Mouse (Mus musculus): ENCODE results near the gene Gm10638. TPM values are rescaled to one million over a fixed set of nuclear protein-coding genes. Genes with fewer than 3 reads are reported as not detected.

Gm10638 gene
- polyA plus RNA-seq, 1 experiment from 2014 or later: 6.8 TPM

DNA sequence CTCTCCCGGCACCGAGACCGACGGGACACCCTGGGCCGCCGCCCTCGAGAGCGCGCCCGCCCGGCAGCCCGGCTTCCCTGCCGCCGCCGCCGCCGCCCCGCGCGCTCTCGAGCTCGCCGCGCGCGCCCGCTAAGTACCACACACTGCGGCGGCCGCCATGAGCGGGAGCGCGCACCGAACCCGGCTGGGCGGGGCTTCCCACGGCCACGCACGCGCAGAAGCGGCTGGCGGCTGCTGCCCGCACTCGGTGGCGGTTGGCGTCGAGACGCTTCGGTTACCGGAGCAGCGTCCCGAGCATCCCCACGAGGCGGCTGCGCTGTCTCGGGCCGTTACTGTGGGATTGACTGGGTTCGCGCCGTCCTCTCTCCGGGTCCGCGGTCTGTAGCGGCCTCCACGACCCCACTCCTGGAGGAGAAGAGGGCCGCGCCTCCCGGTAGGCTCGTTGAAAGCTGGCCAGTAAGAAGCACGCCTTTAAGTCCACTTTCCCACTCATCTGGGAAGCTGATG is 489 bp downstream of the Gm10638 start:
- H3K4me2 ChIP-seq (ENCODE audit: low read length): peak overlapping the region; percentile 88
- H3K4me3 ChIP-seq (ENCODE audit: low read depth, low read length): peak overlapping the region; percentile 90
- H3K4me1 ChIP-seq (ENCODE audit: control insufficient read depth, insufficient read depth, low read length): peaks cover 35% of the 10 kb centered on the region
- peak overlapping the region; percentile 99 for H3K9ac ChIP-seq (ENCODE audit: low read depth, low read length)
- H3K9me3 ChIP-seq (replicated peaks; ENCODE audit: control insufficient read depth, low read length, poor library complexity, severe bottlenecking): no peaks in the 10 kb centered on the region
- no peaks in the 10 kb centered on the region for H3K36me3 ChIP-seq (ENCODE audit: control insufficient read depth, insufficient read depth, low read length)
- WGBS: under 1% methylated on average over 63 of the region's 70 CpGs
- peak overlapping the region; percentile 98 for H3K27ac ChIP-seq (ENCODE audit: low read length)
- H3K27me3 ChIP-seq (ENCODE audit: control insufficient read depth, insufficient read depth, low read depth, low read length): no peaks in the 10 kb centered on the region
- ATAC-seq: peak; percentile 93

DNA sequence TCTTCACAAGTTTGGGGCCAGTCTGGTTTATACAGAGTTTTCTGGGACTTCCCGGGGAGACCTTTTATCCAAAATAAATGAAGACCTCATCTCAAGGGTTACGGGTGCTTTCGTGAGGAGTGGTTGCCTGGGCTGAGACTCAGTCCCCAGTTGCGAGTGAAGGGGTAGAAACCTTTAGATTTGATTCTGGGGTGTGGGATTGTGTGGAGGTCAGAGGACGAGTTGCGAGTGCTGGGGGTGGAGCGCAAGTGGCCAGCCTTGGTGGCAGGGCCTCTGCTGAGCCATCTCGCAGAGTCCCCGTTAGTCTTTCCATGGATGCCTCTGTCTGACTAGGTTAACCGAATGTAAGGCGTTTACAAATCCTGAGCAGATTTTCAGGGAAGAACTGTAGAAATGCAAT is 1.0 kb downstream of the Gm10638 start:
- Histone ChIP-seq H3K36me3 (ENCODE audit: control insufficient read depth, insufficient read depth, low read length) (no peaks in the 10 kb centered on the region), H3K9ac (ENCODE audit: low read depth, low read length) (peak overlapping the region; percentile 99), H3K27me3 (ENCODE audit: control insufficient read depth, insufficient read depth, low read depth, low read length) (no peaks in the 10 kb centered on the region), H3K4me2 (ENCODE audit: low read length) (peak overlapping the region; percentile 88), H3K9me3 (replicated peaks; ENCODE audit: control insufficient read depth, low read length, poor library complexity, severe bottlenecking) (no peaks in the 10 kb centered on the region), H3K4me1 (ENCODE audit: control insufficient read depth, insufficient read depth, low read length) (peaks cover 30% of the 10 kb centered on the region), H3K27ac (ENCODE audit: low read length) (peak overlapping the region; percentile 98), H3K4me3 (ENCODE audit: low read depth, low read length) (peak overlapping the region; percentile 90)
- 1% methylated on average over 11 of the region's 11 CpGs for WGBS
- peak; percentile 32; the same call in 1 of the 2 replicates for ATAC-seq

DNA sequence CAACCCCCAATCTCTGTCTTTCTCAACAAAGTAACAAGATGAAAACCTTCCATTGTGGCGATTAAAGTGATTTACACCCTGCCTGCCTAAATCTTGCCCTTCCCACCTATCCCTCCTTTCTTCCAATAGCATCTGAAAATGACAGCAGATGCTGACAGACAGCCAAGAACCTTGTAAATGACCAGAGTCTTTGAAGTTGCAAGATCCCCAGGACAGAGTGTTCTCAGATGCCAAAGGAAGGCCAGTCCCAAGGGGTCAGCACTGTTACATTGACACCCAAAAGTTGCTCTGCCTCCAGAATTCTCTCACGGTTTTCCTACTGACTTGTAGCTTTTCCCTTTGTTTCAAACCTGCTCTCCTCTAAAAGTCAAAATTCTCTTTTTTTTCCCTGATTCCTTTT is 4.3 kb downstream of the Gm10638 start:
- ATAC-seq: no peak
- 47% methylated on average over 2 of the region's 2 CpGs for WGBS
- Histone ChIP-seq H3K27ac (ENCODE audit: low read length) (no peak overlapping the region), H3K27me3 (ENCODE audit: control insufficient read depth, insufficient read depth, low read depth, low read length) (no peaks in the 10 kb centered on the region), H3K9ac (ENCODE audit: low read depth, low read length) (no peak overlapping the region), H3K9me3 (replicated peaks; ENCODE audit: control insufficient read depth, low read length, poor library complexity, severe bottlenecking) (no peaks in the 10 kb centered on the region), H3K36me3 (ENCODE audit: control insufficient read depth, insufficient read depth, low read length) (no peaks in the 10 kb centered on the region), H3K4me1 (ENCODE audit: control insufficient read depth, insufficient read depth, low read length) (peaks cover 6% of the 10 kb centered on the region), H3K4me2 (ENCODE audit: low read length) (no peak overlapping the region), H3K4me3 (ENCODE audit: low read depth, low read length) (no peak overlapping the region)

DNA sequence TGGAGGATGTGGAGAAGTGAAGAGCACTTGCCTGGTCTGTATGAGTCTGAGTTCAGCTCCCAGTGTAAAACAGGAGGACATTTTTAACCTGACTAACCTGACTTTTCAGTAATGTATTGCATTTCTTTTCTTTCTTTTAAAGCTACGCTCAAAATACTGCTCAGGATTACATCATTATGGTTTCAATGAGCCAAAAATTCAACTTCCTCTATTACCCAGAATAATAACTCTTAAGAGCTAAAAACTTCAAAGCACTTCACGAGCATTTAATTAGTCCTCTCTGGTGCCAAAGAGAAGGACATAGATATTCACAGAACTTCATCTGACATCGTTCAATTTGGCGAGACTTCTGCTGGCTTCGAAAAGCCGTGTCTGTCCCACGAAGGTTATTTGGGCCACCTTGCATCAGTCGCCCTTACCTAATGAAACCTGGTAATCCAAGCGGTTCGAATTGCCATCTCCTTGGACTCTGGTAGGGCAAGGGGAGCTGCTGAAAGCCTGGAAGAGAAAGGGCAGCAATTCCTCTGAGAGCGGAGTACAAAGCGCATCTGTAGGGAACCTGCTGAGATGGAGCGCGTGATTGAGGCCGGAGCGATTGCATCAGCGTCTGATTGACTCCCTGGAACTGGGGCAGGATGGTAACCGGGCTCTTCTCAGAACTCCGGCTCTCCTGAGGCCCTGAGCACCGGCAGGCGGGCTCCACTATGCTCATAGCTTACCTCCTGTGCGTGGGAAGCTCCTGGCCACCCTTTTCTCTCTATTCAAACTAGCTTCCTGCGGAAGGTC is 11.6 kb downstream of the Gm10638 start:
- 0 out of 2 replicates have a peak, but pooled peaks cover 3% of the 10 kb centered on the region for H3K4me1 ChIP-seq (ENCODE audit: control insufficient read depth, insufficient read depth, low read length)
- WGBS: 13% methylated on average over 23 of the region's 23 CpGs
- no peaks in the 10 kb centered on the region for H3K36me3 ChIP-seq (ENCODE audit: control insufficient read depth, insufficient read depth, low read length)
- no peak overlapping the region for H3K27ac ChIP-seq (ENCODE audit: low read length)
- no peak for ATAC-seq
- H3K9me3 ChIP-seq (replicated peaks; ENCODE audit: control insufficient read depth, low read length, poor library complexity, severe bottlenecking): no peaks in the 10 kb centered on the region
- H3K27me3 ChIP-seq (ENCODE audit: control insufficient read depth, insufficient read depth, low read depth, low read length): no peaks in the 10 kb centered on the region
- H3K4me3 ChIP-seq (ENCODE audit: low read depth, low read length): peak overlapping the region; percentile 0; the same call in 1 of the 2 replicates
- H3K4me2 ChIP-seq (ENCODE audit: low read length): peak overlapping the region; percentile 30
- 0 out of 2 replicates have a peak overlapping the region, but pooled peaks have one; percentile 16 for H3K9ac ChIP-seq (ENCODE audit: low read depth, low read length)

DNA sequence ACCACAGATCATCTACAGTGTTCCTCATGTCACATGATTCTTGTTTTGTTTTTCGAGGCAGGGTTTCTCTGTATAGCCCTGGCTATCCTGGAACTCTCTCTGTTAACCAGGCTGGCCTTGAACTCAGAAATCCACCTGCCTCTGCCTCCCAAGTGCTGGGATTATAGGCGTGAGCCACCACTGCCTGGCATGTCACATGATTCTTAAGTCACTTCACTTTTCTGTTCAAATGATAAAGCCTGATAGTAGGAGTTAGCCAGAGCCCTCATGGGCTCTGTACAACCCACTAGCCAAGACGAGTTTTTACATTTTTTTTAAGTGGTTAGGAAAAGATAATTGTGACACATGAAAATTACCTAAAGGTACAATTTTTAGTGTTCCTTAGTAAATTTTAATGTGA is 13.2 kb downstream of the Gm10638 start:
- Histone ChIP-seq H3K4me3 (ENCODE audit: low read depth, low read length) (no peak overlapping the region), H3K36me3 (ENCODE audit: control insufficient read depth, insufficient read depth, low read length) (no peaks in the 10 kb centered on the region), H3K27me3 (ENCODE audit: control insufficient read depth, insufficient read depth, low read depth, low read length) (no peaks in the 10 kb centered on the region), H3K27ac (ENCODE audit: low read length) (no peak overlapping the region), H3K4me2 (ENCODE audit: low read length) (no peak overlapping the region), H3K9me3 (replicated peaks; ENCODE audit: control insufficient read depth, low read length, poor library complexity, severe bottlenecking) (no peaks in the 10 kb centered on the region), H3K4me1 (ENCODE audit: control insufficient read depth, insufficient read depth, low read length) (0 out of 2 replicates have a peak, but pooled peaks cover 3% of the 10 kb centered on the region), H3K9ac (ENCODE audit: low read depth, low read length) (no peak overlapping the region)
- 79% methylated on average over 3 of the region's 3 CpGs for WGBS
- ATAC-seq: no peak

DNA sequence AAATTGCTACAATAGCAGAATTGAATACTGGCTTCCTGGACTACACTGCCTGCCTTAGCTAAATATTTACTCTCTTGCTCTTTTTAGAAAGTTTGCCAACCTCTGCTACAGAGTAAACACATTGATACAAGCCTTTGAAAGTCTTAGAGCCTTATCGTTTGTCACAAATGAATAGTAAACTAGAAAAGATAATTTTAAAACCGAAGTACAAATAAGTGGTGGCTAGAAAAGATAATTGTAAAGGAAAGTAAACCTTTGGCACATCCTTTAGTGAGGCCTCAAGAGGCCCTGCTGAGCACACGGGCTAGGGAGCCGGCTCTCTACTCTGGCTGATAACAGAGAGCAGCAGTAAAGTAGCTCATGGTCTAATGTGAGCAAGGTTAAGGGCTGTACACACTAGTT is 13.6 kb downstream of the Gm10638 start:
- Histone ChIP-seq H3K4me3 (ENCODE audit: low read depth, low read length) (no peak overlapping the region), H3K4me1 (ENCODE audit: control insufficient read depth, insufficient read depth, low read length) (0 out of 2 replicates have a peak, but pooled peaks cover 3% of the 10 kb centered on the region), H3K4me2 (ENCODE audit: low read length) (no peak overlapping the region), H3K9ac (ENCODE audit: low read depth, low read length) (no peak overlapping the region), H3K9me3 (replicated peaks; ENCODE audit: control insufficient read depth, low read length, poor library complexity, severe bottlenecking) (no peaks in the 10 kb centered on the region), H3K27me3 (ENCODE audit: control insufficient read depth, insufficient read depth, low read depth, low read length) (no peaks in the 10 kb centered on the region), H3K27ac (ENCODE audit: low read length) (no peak overlapping the region), H3K36me3 (ENCODE audit: control insufficient read depth, insufficient read depth, low read length) (no peaks in the 10 kb centered on the region)
- no peak for ATAC-seq
- 60% methylated on average over 4 of the region's 4 CpGs for WGBS

DNA sequence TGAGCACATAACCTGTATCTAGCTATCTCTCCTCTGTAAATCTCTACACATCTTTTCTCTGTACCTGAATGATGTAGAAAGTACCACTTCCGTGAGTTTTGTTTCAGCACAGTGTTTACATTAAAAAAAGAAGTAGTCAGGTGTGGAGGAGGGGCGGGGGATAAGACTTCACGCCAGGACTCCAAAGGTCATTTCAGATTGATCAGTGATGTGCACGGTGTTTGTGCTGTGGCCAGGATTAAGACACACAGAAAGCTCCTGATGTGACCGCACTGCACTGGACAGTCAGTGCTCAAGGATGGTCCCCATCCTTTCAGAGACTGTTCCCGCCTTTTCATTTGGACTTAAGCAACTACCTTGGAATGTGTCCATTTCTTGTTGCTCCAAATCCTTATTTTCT is 15.2 kb downstream of the Gm10638 start:
- Histone ChIP-seq H3K4me3 (ENCODE audit: low read depth, low read length) (no peak overlapping the region), H3K9ac (ENCODE audit: low read depth, low read length) (no peak overlapping the region), H3K27ac (ENCODE audit: low read length) (no peak overlapping the region), H3K4me2 (ENCODE audit: low read length) (no peak overlapping the region), H3K36me3 (ENCODE audit: control insufficient read depth, insufficient read depth, low read length) (no peaks in the 10 kb centered on the region), H3K27me3 (ENCODE audit: control insufficient read depth, insufficient read depth, low read depth, low read length) (no peaks in the 10 kb centered on the region), H3K4me1 (ENCODE audit: control insufficient read depth, insufficient read depth, low read length) (0 out of 2 replicates have a peak, but pooled peaks cover 3% of the 10 kb centered on the region), H3K9me3 (replicated peaks; ENCODE audit: control insufficient read depth, low read length, poor library complexity, severe bottlenecking) (no peaks in the 10 kb centered on the region)
- WGBS: 57% methylated on average over 6 of the region's 6 CpGs
- ATAC-seq: no peak

DNA sequence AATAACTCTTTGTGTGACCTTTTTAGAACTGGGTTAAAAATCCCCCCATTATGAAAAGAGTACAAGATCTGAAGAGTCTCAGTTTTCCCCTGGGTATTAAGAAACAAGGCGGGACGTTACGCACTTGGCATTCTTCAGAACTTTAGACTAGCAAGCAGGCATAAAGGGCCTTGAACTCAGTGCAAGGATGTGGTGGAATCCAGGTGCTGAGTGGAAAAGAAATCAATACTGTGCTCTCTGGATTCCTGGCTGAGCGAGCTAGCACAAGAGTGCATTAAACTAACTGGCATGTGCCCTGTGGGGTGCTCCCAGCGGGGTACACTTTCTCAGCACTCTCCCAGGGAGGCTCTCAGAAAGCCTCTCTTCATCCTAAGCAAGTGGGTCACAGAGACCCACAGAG is 17.3 kb downstream of the Gm10638 start:
- no peak overlapping the region for H3K4me2 ChIP-seq (ENCODE audit: low read length)
- no peak overlapping the region for H3K27ac ChIP-seq (ENCODE audit: low read length)
- no peaks in the 10 kb centered on the region for H3K36me3 ChIP-seq (ENCODE audit: control insufficient read depth, insufficient read depth, low read length)
- H3K9ac ChIP-seq (ENCODE audit: low read depth, low read length): no peak overlapping the region
- H3K9me3 ChIP-seq (replicated peaks; ENCODE audit: control insufficient read depth, low read length, poor library complexity, severe bottlenecking): no peaks in the 10 kb centered on the region
- WGBS: 55% methylated on average over 5 of the region's 5 CpGs
- ATAC-seq: no peak
- H3K27me3 ChIP-seq (ENCODE audit: control insufficient read depth, insufficient read depth, low read depth, low read length): no peaks in the 10 kb centered on the region
- H3K4me3 ChIP-seq (ENCODE audit: low read depth, low read length): no peak overlapping the region
- H3K4me1 ChIP-seq (ENCODE audit: control insufficient read depth, insufficient read depth, low read length): no peaks in the 10 kb centered on the region

DNA sequence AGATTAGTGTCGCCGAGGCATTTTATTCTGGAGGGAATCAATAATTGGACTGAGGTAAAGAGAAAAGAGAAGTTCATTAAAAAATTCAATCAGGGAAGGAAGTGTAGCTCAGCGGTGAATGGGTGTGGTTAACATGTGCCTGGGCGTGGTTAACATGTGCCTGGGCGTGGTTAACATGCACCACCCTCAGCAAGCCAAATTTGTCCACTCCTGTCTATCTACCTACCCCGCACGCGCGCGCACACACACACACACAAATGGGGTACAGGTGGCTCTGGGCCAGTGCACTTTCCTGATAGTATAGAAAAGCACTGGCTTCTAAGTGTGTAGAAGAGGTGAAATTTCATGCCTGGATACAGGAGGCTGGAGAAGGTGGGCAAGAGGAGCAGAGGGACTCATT is 19.7 kb downstream of the Gm10638 start:
- H3K4me3 ChIP-seq (ENCODE audit: low read depth, low read length): no peak overlapping the region
- H3K4me2 ChIP-seq (ENCODE audit: low read length): no peak overlapping the region
- WGBS: 90% methylated on average over 10 of the region's 10 CpGs
- no peaks in the 10 kb centered on the region for H3K27me3 ChIP-seq (ENCODE audit: control insufficient read depth, insufficient read depth, low read depth, low read length)
- H3K9me3 ChIP-seq (replicated peaks; ENCODE audit: control insufficient read depth, low read length, poor library complexity, severe bottlenecking): no peaks in the 10 kb centered on the region
- no peak for ATAC-seq
- H3K4me1 ChIP-seq (ENCODE audit: control insufficient read depth, insufficient read depth, low read length): no peaks in the 10 kb centered on the region
- H3K9ac ChIP-seq (ENCODE audit: low read depth, low read length): no peak overlapping the region
- no peak overlapping the region for H3K27ac ChIP-seq (ENCODE audit: low read length)
- no peaks in the 10 kb centered on the region for H3K36me3 ChIP-seq (ENCODE audit: control insufficient read depth, insufficient read depth, low read length)

All from midbrain, embryonic 16.5 days (tissue).